ENCODE assay signal across 8 mouse cellular contexts in genomic region chr1:43533497-43533896, GRCm38 (mm10).
DNase-seq lines count a peak whose midpoint lies in the region; ATAC-seq and TF ChIP-seq lines count a peak whose summit lies in the region.
"Not testable (repeated sequence)": the region's sequence is repeated elsewhere in the genome, so short reads cannot be mapped to it uniquely, and the experiment has no call there.

No protein-coding gene starts in this region.

- peaks cover 80% of the 10 kb centered on the region for H3K4me1 ChIP-seq in G1E (ENCODE audit: insufficient read depth, low read depth, low read length)
- H3K4me1 ChIP-seq in heart, embryonic 10.5 days: peaks cover 65% of the 10 kb centered on the region
- peaks cover 86% of the 10 kb centered on the region for H3K4me1 ChIP-seq in heart, embryonic 13.5 days
- H3K4me1 ChIP-seq in heart, embryonic 16.5 days (ENCODE audit: control insufficient read depth, insufficient read depth, low read length): peaks cover 73% of the 10 kb centered on the region
- peaks cover 21% of the 10 kb centered on the region for H3K4me1 ChIP-seq in hindbrain, postnatal 0 days (ENCODE audit: insufficient read depth, low read length)
- peaks cover 74% of the 10 kb centered on the region for H3K4me1 ChIP-seq in liver, embryonic 13.5 days (replicated peaks)
- peaks cover 26% of the 10 kb centered on the region for H3K4me1 ChIP-seq in liver, embryonic 16.5 days (ENCODE audit: control insufficient read depth, low read depth, low read length)
- peaks cover 14% of the 10 kb centered on the region for H3K4me1 ChIP-seq in midbrain, embryonic 15.5 days

- H3K36me3 ChIP-seq in G1E (replicated peaks): peaks cover 49% of the 10 kb centered on the region
- peaks cover 13% of the 10 kb centered on the region; the same call in 1 of the 2 replicates for H3K36me3 ChIP-seq in heart, embryonic 10.5 days
- peaks cover 19% of the 10 kb centered on the region for H3K36me3 ChIP-seq in heart, embryonic 13.5 days
- H3K36me3 ChIP-seq in heart, embryonic 16.5 days (ENCODE audit: control insufficient read depth, insufficient read depth); hindbrain, postnatal 0 days (ENCODE audit: insufficient read depth, low read length); liver, embryonic 13.5 days; liver, embryonic 16.5 days (ENCODE audit: control insufficient read depth, insufficient read depth); midbrain, embryonic 15.5 days (replicated peaks): not testable (repeated sequence)

- peak overlapping the region; percentile 47; the same call in 1 of the 2 replicates for H3K27ac ChIP-seq in heart, embryonic 10.5 days
- H3K27ac ChIP-seq in heart, embryonic 13.5 days (replicated peaks): peak overlapping the region; percentile 61
- peak overlapping the region; percentile 68 for H3K27ac ChIP-seq in heart, embryonic 16.5 days (ENCODE audit: low read length)
- not testable (repeated sequence) for H3K27ac ChIP-seq in hindbrain, postnatal 0 days; midbrain, embryonic 15.5 days
- H3K27ac ChIP-seq in liver, embryonic 13.5 days: peak overlapping the region; percentile 73
- H3K27ac ChIP-seq in liver, embryonic 16.5 days (ENCODE audit: low read length): peak overlapping the region; percentile 2; the same call in 1 of the 2 replicates

- peak overlapping the region; percentile 58; the same call in 1 of the 2 replicates for H3K4me3 ChIP-seq in G1E (ENCODE audit: low read depth, low read length)
- not testable (repeated sequence) for H3K4me3 ChIP-seq in heart, embryonic 10.5 days; heart, embryonic 13.5 days; heart, embryonic 16.5 days (ENCODE audit: low read length); hindbrain, postnatal 0 days (ENCODE audit: low read length); liver, embryonic 13.5 days (replicated peaks); liver, embryonic 16.5 days (ENCODE audit: low read depth, low read length); midbrain, embryonic 15.5 days

- not testable (repeated sequence) for ATAC-seq in G1E (ENCODE audit: extremely low read depth, insufficient number of reproducible peaks, low FRiP score, poor library complexity, severe bottlenecking); heart, embryonic 13.5 days (ENCODE audit: extremely low read depth, insufficient number of reproducible peaks, low FRiP score, low TSS enrichment); liver, embryonic 16.5 days (ENCODE audit: low read depth)
- ATAC-seq in heart, embryonic 16.5 days (replicated peaks; ENCODE audit: extremely low read depth, insufficient read depth, low FRiP score): 0 out of 2 replicates have a peak, but pooled peaks have one; percentile 19
- peak; percentile 57 for ATAC-seq in hindbrain, postnatal 0 days
- peak; percentile 34; the same call in 1 of the 2 replicates for ATAC-seq in liver, embryonic 13.5 days (ENCODE audit: low read depth)
- ATAC-seq in midbrain, embryonic 15.5 days (replicated peaks): 0 out of 2 replicates have a peak, but pooled peaks have one; percentile 13

- not testable (repeated sequence) for DNase-seq in G1E (ENCODE audit: low spot score); heart, embryonic 10.5 days (ENCODE audit: low spot score); hindbrain, postnatal 0 days (ENCODE audit: low spot score); liver, embryonic 13.5 days

- not testable (repeated sequence) for TF ChIP-seq CTCF in G1E (IDR thresholded peaks at IDR 0.05; ENCODE audit: low read depth, low read length); hindbrain, postnatal 0 days (IDR thresholded peaks at IDR 0.05; ENCODE audit: low read depth)

- not testable (repeated sequence) for H3K9me3 ChIP-seq in G1E (replicated peaks); heart, embryonic 10.5 days; heart, embryonic 13.5 days; heart, embryonic 16.5 days (replicated peaks; ENCODE audit: control insufficient read depth, low read length); hindbrain, postnatal 0 days (ENCODE audit: low read length); liver, embryonic 13.5 days (replicated peaks); liver, embryonic 16.5 days (replicated peaks; ENCODE audit: control insufficient read depth, low read length); midbrain, embryonic 15.5 days

- H3K27me3 ChIP-seq in G1E (ENCODE audit: insufficient read depth, low read length); heart, embryonic 10.5 days (ENCODE audit: insufficient read depth, poor library complexity, severe bottlenecking); heart, embryonic 13.5 days (replicated peaks); heart, embryonic 16.5 days (ENCODE audit: control insufficient read depth, insufficient read depth, low read length); hindbrain, postnatal 0 days (ENCODE audit: insufficient read depth, low read length); liver, embryonic 13.5 days; liver, embryonic 16.5 days (ENCODE audit: control insufficient read depth, insufficient read depth, low read depth, low read length); midbrain, embryonic 15.5 days (replicated peaks): not testable (repeated sequence)

- WGBS in heart, embryonic 10.5 days: 72% methylated on average over 11 of the region's 11 CpGs
- WGBS in heart, embryonic 13.5 days: 74% methylated on average over 11 of the region's 11 CpGs
- 63% methylated on average over 11 of the region's 11 CpGs for WGBS in heart, embryonic 16.5 days
- 79% methylated on average over 11 of the region's 11 CpGs for WGBS in hindbrain, postnatal 0 days
- 71% methylated on average over 11 of the region's 11 CpGs for WGBS in liver, embryonic 13.5 days (ENCODE audit: insufficient replicate concordance)
- WGBS in liver, embryonic 16.5 days (ENCODE audit: insufficient replicate concordance): 72% methylated on average over 11 of the region's 11 CpGs
- WGBS in midbrain, embryonic 15.5 days: 92% methylated on average over 11 of the region's 11 CpGs

- not testable (repeated sequence) for H3K9ac ChIP-seq in heart, embryonic 13.5 days; hindbrain, postnatal 0 days (replicated peaks; ENCODE audit: low read length); liver, embryonic 13.5 days; liver, embryonic 16.5 days (ENCODE audit: low read depth, low read length); midbrain, embryonic 15.5 days
- H3K9ac ChIP-seq in heart, embryonic 16.5 days (ENCODE audit: low read length): peak overlapping the region; percentile 46

- not testable (repeated sequence) for H3K4me2 ChIP-seq in heart, embryonic 13.5 days; heart, embryonic 16.5 days (ENCODE audit: low read depth, low read length); hindbrain, postnatal 0 days (ENCODE audit: low read depth, low read length); liver, embryonic 16.5 days (ENCODE audit: low read depth, low read length); midbrain, embryonic 15.5 days
- H3K4me2 ChIP-seq in liver, embryonic 13.5 days: peak overlapping the region; percentile 10; the same call in 1 of the 2 replicates
